Mouse (Mus musculus): ENCODE data around the gene Prrc2b. TPM values are rescaled to one million over a fixed set of nuclear protein-coding genes. Genes with fewer than 3 reads are reported as not detected.
A peak's percentile ranks its signal among the peaks of the same experiment; 100 is the strongest.

Prrc2b gene
- polyA plus RNA-seq, 1 experiment from 2014 or later, result 111 TPM

GRCm38 (mm10) chr2:32154998-32155541 is 4.2 kb downstream of the Prrc2b start:
- Histone ChIP-seq H3K9me3 (replicated peaks) (no peaks in the 10 kb centered on the region), H3K36me3 (peaks cover 2% of the 10 kb centered on the region; the same call in 1 of the 2 replicates), H3K9ac (0 out of 2 replicates have a peak overlapping the region, but pooled peaks have one; percentile 46), H3K4me2 (replicated peaks) (peak overlapping the region; percentile 99), H3K4me1 (peaks cover 84% of the 10 kb centered on the region), H3K27ac (peak overlapping the region; percentile 12; the same call in 1 of the 2 replicates), H3K27me3 (no peaks in the 10 kb centered on the region), H3K4me3 (no peak overlapping the region)
- WGBS, result 41% methylated on average over 7 of the region's 7 CpGs
- ATAC-seq (ENCODE audit: low FRiP score), result no peak

DNA sequence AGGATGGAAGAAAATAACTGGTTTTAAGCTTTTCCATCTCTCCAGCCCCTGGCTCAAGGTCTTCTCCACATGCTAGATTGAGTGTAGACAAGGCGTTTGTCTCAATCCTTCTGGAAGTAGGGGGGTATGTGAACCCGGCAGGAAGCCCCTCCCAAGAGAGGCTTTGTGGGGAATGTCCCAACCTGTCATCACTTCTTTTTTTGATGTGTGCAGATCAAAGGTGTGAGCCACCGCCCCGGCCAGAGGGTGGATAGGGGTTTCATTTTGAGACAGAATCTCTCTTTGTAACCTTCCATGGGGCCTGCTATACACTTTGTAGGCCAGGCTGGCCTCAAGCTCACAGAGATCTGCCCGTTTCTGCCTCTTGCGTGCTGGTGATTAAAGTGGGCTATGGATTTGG is 4.7 kb downstream of the Prrc2b start:
- 69% methylated on average over 6 of the region's 6 CpGs for WGBS
- Histone ChIP-seq H3K9me3 (replicated peaks) (no peaks in the 10 kb centered on the region), H3K27me3 (no peaks in the 10 kb centered on the region), H3K4me1 (peaks cover 84% of the 10 kb centered on the region), H3K9ac (0 out of 2 replicates have a peak overlapping the region, but pooled peaks have one; percentile 18), H3K27ac (no peak overlapping the region; the same call in 1 of the 2 replicates), H3K36me3 (peaks cover 4% of the 10 kb centered on the region; the same call in 1 of the 2 replicates), H3K4me3 (no peak overlapping the region), H3K4me2 (replicated peaks) (0 out of 2 replicates have a peak overlapping the region, but pooled peaks have one; percentile 99)
- no peak for ATAC-seq (ENCODE audit: low FRiP score)

GRCm38 (mm10) chr2:32156645-32157044 is 5.8 kb downstream of the Prrc2b start:
- no peak overlapping the region for H3K4me3 ChIP-seq
- peak overlapping the region; percentile 33 for H3K4me2 ChIP-seq (replicated peaks)
- H3K27ac ChIP-seq, result peak overlapping the region; percentile 82
- H3K9ac ChIP-seq, result peak overlapping the region; percentile 38; the same call in 1 of the 2 replicates
- peaks cover 4% of the 10 kb centered on the region; the same call in 1 of the 2 replicates for H3K36me3 ChIP-seq
- peaks cover 86% of the 10 kb centered on the region for H3K4me1 ChIP-seq
- no peaks in the 10 kb centered on the region for H3K9me3 ChIP-seq (replicated peaks)
- no peaks in the 10 kb centered on the region for H3K27me3 ChIP-seq
- 67% methylated on average over 10 of the region's 10 CpGs for WGBS
- ATAC-seq (ENCODE audit: low FRiP score), result no peak

- Histone ChIP-seq H3K9ac (0 out of 2 replicates have a peak overlapping the region, but pooled peaks have one; percentile 38), H3K36me3 (peaks cover 4% of the 10 kb centered on the region; the same call in 1 of the 2 replicates), H3K27me3 (no peaks in the 10 kb centered on the region), H3K4me2 (replicated peaks) (peak overlapping the region; percentile 33), H3K27ac (peak overlapping the region; percentile 82), H3K4me3 (no peak overlapping the region), H3K4me1 (peaks cover 82% of the 10 kb centered on the region), H3K9me3 (replicated peaks) (no peaks in the 10 kb centered on the region)
- peak; percentile 24 for ATAC-seq (ENCODE audit: low FRiP score)
- WGBS, result 22% methylated on average over 4 of the region's 4 CpGs
Measured at GRCm38 (mm10) chr2:32157328-32157727, 6.4 kb downstream of the Prrc2b start.

- ATAC-seq (ENCODE audit: low FRiP score), result no peak
- Histone ChIP-seq H3K4me2 (replicated peaks) (no peak overlapping the region), H3K27me3 (no peaks in the 10 kb centered on the region), H3K36me3 (peaks cover 4% of the 10 kb centered on the region; the same call in 1 of the 2 replicates), H3K9ac (no peak overlapping the region), H3K4me1 (peaks cover 72% of the 10 kb centered on the region), H3K4me3 (no peak overlapping the region), H3K27ac (no peak overlapping the region), H3K9me3 (replicated peaks) (no peaks in the 10 kb centered on the region)
- 70% methylated on average over 12 of the region's 12 CpGs for WGBS
Measured at GRCm38 (mm10) chr2:32158616-32159239, 7.8 kb downstream of the Prrc2b start.

DNA sequence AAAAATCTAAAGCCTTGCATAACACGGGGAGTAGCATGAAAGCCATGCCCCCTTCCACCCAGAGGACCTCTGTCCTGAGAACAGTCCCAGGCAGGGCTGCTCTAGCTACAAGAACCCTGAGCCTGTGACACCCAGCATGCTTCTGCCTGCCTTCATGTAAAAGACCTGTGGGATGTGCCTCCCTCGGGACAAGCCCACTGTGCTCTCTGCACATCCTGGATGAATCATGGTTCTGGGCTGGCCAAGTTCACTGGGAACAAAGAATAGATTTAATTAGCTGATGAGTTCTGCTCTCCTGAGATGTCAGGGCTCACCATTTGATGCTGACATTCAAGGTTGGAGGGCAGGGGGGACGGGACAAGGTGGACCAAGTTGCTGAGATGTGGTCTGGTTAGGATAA is 9.6 kb downstream of the Prrc2b start:
- no peak overlapping the region for H3K9ac ChIP-seq
- H3K27me3 ChIP-seq, result no peaks in the 10 kb centered on the region
- H3K9me3 ChIP-seq (replicated peaks), result no peaks in the 10 kb centered on the region
- no peak for ATAC-seq (ENCODE audit: low FRiP score)
- H3K36me3 ChIP-seq, result peaks cover 4% of the 10 kb centered on the region; the same call in 1 of the 2 replicates
- no peak overlapping the region for H3K4me2 ChIP-seq (replicated peaks)
- 95% methylated on average over 3 of the region's 3 CpGs for WGBS
- peaks cover 72% of the 10 kb centered on the region for H3K4me1 ChIP-seq
- H3K4me3 ChIP-seq, result no peak overlapping the region
- no peak overlapping the region for H3K27ac ChIP-seq

DNA sequence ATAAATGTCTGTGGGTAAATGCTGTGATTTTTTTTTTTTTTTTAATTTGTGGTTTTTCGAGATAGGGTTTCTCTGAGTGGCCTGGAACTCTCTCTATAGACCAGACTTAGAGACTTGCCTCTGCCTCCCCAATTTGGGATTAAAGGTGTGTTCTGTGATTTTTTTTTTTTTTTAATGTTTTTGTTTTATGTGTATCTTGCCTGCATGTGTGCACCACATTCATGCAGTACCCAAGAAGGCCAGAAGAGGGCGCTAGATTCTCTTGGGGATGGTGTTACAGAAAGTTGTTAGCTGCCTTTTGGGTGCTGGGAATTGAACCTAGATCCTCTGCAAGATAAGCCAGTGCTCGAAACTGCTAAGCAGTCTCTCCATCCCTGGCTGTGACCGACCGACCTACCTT is 10.1 kb downstream of the Prrc2b start:
- no peak for ATAC-seq (ENCODE audit: low FRiP score)
- 77% methylated on average over 5 of the region's 5 CpGs for WGBS
- Histone ChIP-seq H3K4me1 (peaks cover 70% of the 10 kb centered on the region), H3K27me3 (no peaks in the 10 kb centered on the region), H3K4me2 (replicated peaks) (no peak overlapping the region), H3K36me3 (peaks cover 4% of the 10 kb centered on the region; the same call in 1 of the 2 replicates), H3K9ac (no peak overlapping the region), H3K9me3 (replicated peaks) (no peaks in the 10 kb centered on the region), H3K27ac (no peak overlapping the region), H3K4me3 (no peak overlapping the region)

GRCm38 (mm10) chr2:32162102-32162501 is 11.2 kb downstream of the Prrc2b start:
- H3K27ac ChIP-seq, result no peak overlapping the region
- no peak overlapping the region for H3K9ac ChIP-seq
- H3K4me1 ChIP-seq, result peaks cover 70% of the 10 kb centered on the region
- no peaks in the 10 kb centered on the region for H3K9me3 ChIP-seq (replicated peaks)
- H3K4me3 ChIP-seq, result no peak overlapping the region
- H3K4me2 ChIP-seq (replicated peaks), result no peak overlapping the region
- H3K27me3 ChIP-seq, result no peaks in the 10 kb centered on the region
- ATAC-seq (ENCODE audit: low FRiP score), result no peak
- WGBS, result 96% methylated on average over 8 of the region's 8 CpGs
- peaks cover 4% of the 10 kb centered on the region; the same call in 1 of the 2 replicates for H3K36me3 ChIP-seq

- H3K4me1 ChIP-seq, result peaks cover 70% of the 10 kb centered on the region
- H3K4me3 ChIP-seq, result no peak overlapping the region
- no peak overlapping the region for H3K4me2 ChIP-seq (replicated peaks)
- 85% methylated on average over 4 of the region's 4 CpGs for WGBS
- no peak overlapping the region for H3K9ac ChIP-seq
- H3K27ac ChIP-seq, result no peak overlapping the region
- peaks cover 4% of the 10 kb centered on the region; the same call in 1 of the 2 replicates for H3K36me3 ChIP-seq
- ATAC-seq (ENCODE audit: low FRiP score), result no peak
- no peaks in the 10 kb centered on the region for H3K9me3 ChIP-seq (replicated peaks)
- H3K27me3 ChIP-seq, result no peaks in the 10 kb centered on the region
Measured at GRCm38 (mm10) chr2:32162646-32163045, 11.8 kb downstream of the Prrc2b start.

DNA sequence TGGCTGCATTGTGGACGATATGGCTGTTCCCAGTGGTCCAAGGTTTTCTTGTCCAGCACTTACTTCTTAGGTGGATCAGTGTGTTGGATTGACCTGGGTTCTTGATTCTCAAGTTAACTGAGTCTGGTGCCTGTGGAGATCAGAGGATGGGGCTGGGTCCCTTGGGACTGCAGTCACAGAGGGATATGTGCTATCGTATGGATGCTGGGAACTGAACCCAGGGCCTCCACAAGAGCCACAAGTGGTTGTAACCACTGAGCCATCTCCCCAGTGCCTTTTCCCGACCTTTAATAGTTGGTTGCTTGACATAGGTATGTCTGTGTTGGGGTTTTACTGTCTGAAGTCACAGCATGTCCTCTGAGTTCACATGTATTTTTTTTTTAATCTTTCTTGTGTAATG is 12.2 kb downstream of the Prrc2b start:
- Histone ChIP-seq H3K27me3 (no peaks in the 10 kb centered on the region), H3K4me3 (no peak overlapping the region), H3K4me1 (peaks cover 71% of the 10 kb centered on the region), H3K9ac (no peak overlapping the region), H3K9me3 (replicated peaks) (no peaks in the 10 kb centered on the region), H3K36me3 (peaks cover 4% of the 10 kb centered on the region; the same call in 1 of the 2 replicates), H3K4me2 (replicated peaks) (no peak overlapping the region), H3K27ac (no peak overlapping the region)
- 86% methylated on average over 3 of the region's 3 CpGs for WGBS
- ATAC-seq (ENCODE audit: low FRiP score), result no peak

- Histone ChIP-seq H3K4me3 (no peak overlapping the region), H3K36me3 (peaks cover 4% of the 10 kb centered on the region; the same call in 1 of the 2 replicates), H3K27ac (peak overlapping the region; percentile 35; the same call in 1 of the 2 replicates), H3K27me3 (no peaks in the 10 kb centered on the region), H3K9me3 (replicated peaks) (no peaks in the 10 kb centered on the region), H3K9ac (no peak overlapping the region), H3K4me2 (replicated peaks) (no peak overlapping the region), H3K4me1 (peaks cover 70% of the 10 kb centered on the region)
- ATAC-seq (ENCODE audit: low FRiP score), result no peak
- WGBS, result 70% methylated on average over 12 of the region's 12 CpGs
Measured at GRCm38 (mm10) chr2:32164503-32164902, 13.6 kb downstream of the Prrc2b start.

GRCm38 (mm10) chr2:32165040-32165800 is 14.3 kb downstream of the Prrc2b start:
- Histone ChIP-seq H3K4me1 (peaks cover 70% of the 10 kb centered on the region), H3K27me3 (no peaks in the 10 kb centered on the region), H3K27ac (no peak overlapping the region), H3K4me3 (no peak overlapping the region), H3K36me3 (no peaks in the 10 kb centered on the region; the same call in 1 of the 2 replicates), H3K9me3 (replicated peaks) (no peaks in the 10 kb centered on the region), H3K9ac (no peak overlapping the region), H3K4me2 (replicated peaks) (no peak overlapping the region)
- no peak for ATAC-seq (ENCODE audit: low FRiP score)
- 85% methylated on average over 11 of the region's 11 CpGs for WGBS
